Mouse (Mus musculus) MEL (cell line): ENCODE measurements around the gene Tmem33. TPM values are rescaled to one million over a fixed set of nuclear protein-coding genes. Genes with fewer than 3 reads are reported as not detected.

ENCODE experiments used
- DNase-seq: peaks from one replicate; pipeline ENCODE4 v3.0.0; 2011; ENCODE audit warnings: low read depth, low spot score
- H3K27ac ChIP-seq: 2 replicates; pipeline ENCODE4 v1.5.1; 2012; ENCODE audit warnings: low read depth, mild to moderate bottlenecking, control low read depth, low read length, moderate library complexity; ENCODE audit not compliant: control insufficient read depth
- H3K27me3 ChIP-seq, 2 experiments: fragments of 150-350 bp in 1 of 2; sonication (generic) in 1 of 2; 2 replicates each; pipeline ENCODE4 v1.6.1; 2012; ENCODE audit warnings: low read length in 2 of 2, mild to moderate bottlenecking in 2 of 2, improper control_type of control experiment in 1 of 2, moderate library complexity in 1 of 2; ENCODE audit not compliant: insufficient read depth in 2 of 2, control insufficient read depth in 1 of 2
- H3K36me3 ChIP-seq, 2 experiments: 2 replicates each; pipeline ENCODE4 v1.6.1; 2012 to 2014; ENCODE audit warnings: low read length in 2 of 2, improper control_type of control experiment in 1 of 2, inconsistent platforms in 1 of 2, mild to moderate bottlenecking in 1 of 2; ENCODE audit not compliant: insufficient read depth in 2 of 2, control insufficient read depth in 1 of 2
- H3K4me1 ChIP-seq, 2 experiments: fragments of 150-350 bp in 1 of 2; sonication (generic) in 1 of 2; 2 replicates each; pipeline ENCODE4 v1.6.1; 2012; ENCODE audit warnings: low read length in 2 of 2, improper control_type of control experiment in 1 of 2, mild to moderate bottlenecking in 1 of 2; ENCODE audit not compliant: insufficient read depth in 2 of 2, control insufficient read depth in 1 of 2
- H3K4me3 ChIP-seq, 2 experiments: fragments of 150-350 bp in 1 of 2; sonication (generic) in 1 of 2; 2 replicates each; pipeline ENCODE4 v1.5.1; 2012; ENCODE audit warnings: low read depth in 2 of 2, low read length in 2 of 2, mild to moderate bottlenecking in 2 of 2, moderate library complexity in 2 of 2, control low read depth in 1 of 2, improper control_type of control experiment in 1 of 2; ENCODE audit not compliant: control insufficient read depth in 1 of 2, insufficient read depth in 1 of 2
- H3K79me2 ChIP-seq: 2 replicates; pipeline ENCODE4 v1.6.1; 2012; ENCODE audit warnings: mild to moderate bottlenecking, low read length, moderate library complexity; ENCODE audit not compliant: control insufficient read depth, poor library complexity, insufficient read depth
- H3K9ac ChIP-seq: 2 replicates; pipeline ENCODE4 v1.6.1; 2012; ENCODE audit warnings: low read depth, mild to moderate bottlenecking, control low read depth, low read length, moderate library complexity; ENCODE audit not compliant: control insufficient read depth, poor library complexity, severe bottlenecking
- H3K9me3 ChIP-seq: fragments of 150-350 bp; sonication (generic); replicated peaks from 2 replicates; pipeline ENCODE4 v1.6.1; 2012; ENCODE audit warnings: mild to moderate bottlenecking, low read length, improper control_type of control experiment, moderate library complexity; ENCODE audit not compliant: insufficient read depth
- CHD1 ChIP-seq: IDR thresholded peaks from 2 replicates; pipeline ENCODE4 v1.6.1; 2012; ENCODE audit warnings: low read depth, mild to moderate bottlenecking, inconsistent platforms, low read length, improper control_type of control experiment
- CHD2 ChIP-seq: IDR thresholded peaks from 2 replicates; pipeline ENCODE4 v1.6.1; 2011; ENCODE audit warnings: low read length, improper control_type of control experiment
- CTCF ChIP-seq, 3 experiments: IDR thresholded peaks in 2 of 3; conservative IDR thresholded peaks in 1 of 3; 2 replicates each; pipeline ENCODE4 v1.5.1; 2011 to 2012; ENCODE audit warnings: low read length in 3 of 3, low read depth in 2 of 3, mild to moderate bottlenecking in 2 of 3, improper control_type of control experiment in 1 of 3, inconsistent platforms in 1 of 3, mixed read lengths in 1 of 3, moderate library complexity in 1 of 3; ENCODE audit not compliant: control insufficient read depth in 1 of 3, insufficient read depth in 1 of 3, poor library complexity in 1 of 3, severe bottlenecking in 1 of 3
- E2F4 ChIP-seq: IDR thresholded peaks from 2 replicates; pipeline ENCODE4 v1.6.1; 2011; ENCODE audit warnings: low read depth, low read length, improper control_type of control experiment, borderline replicate concordance
- ELF1 ChIP-seq: IDR thresholded peaks from 2 replicates; pipeline ENCODE4 v1.6.1; 2014; ENCODE audit warnings: low read depth, mild to moderate bottlenecking, inconsistent platforms, low read length, improper control_type of control experiment, moderate library complexity
- EP300 ChIP-seq, 2 experiments: IDR thresholded peaks; 2 replicates each; pipeline ENCODE4 v1.6.1; 2011; ENCODE audit warnings: improper control_type of control experiment in 2 of 2, low read length in 2 of 2, low read depth in 1 of 2, mild to moderate bottlenecking in 1 of 2
- GABPA ChIP-seq: IDR thresholded peaks from 2 replicates; pipeline ENCODE4 v1.6.1; 2012; ENCODE audit warnings: low read depth, mild to moderate bottlenecking, inconsistent platforms, low read length, improper control_type of control experiment, moderate library complexity
- GATA1 ChIP-seq: IDR thresholded peaks from 2 replicates; pipeline ENCODE4 v1.6.1; 2011; ENCODE audit warnings: low read depth, low read length, improper control_type of control experiment
- HCFC1 ChIP-seq: IDR thresholded peaks from 2 replicates; pipeline ENCODE4 v1.6.1; 2012; ENCODE audit warnings: low read depth, mild to moderate bottlenecking, inconsistent platforms, low read length, improper control_type of control experiment, moderate library complexity
- KAT2A ChIP-seq: conservative IDR thresholded peaks from 2 replicates; pipeline ENCODE4 v1.6.1; 2012; ENCODE audit warnings: low read depth, low read length, improper control_type of control experiment, inconsistent platforms
- MAX ChIP-seq: IDR thresholded peaks from 2 replicates; pipeline ENCODE4 v1.6.1; 2011; ENCODE audit warnings: low read length, improper control_type of control experiment
- MAZ ChIP-seq: IDR thresholded peaks from 2 replicates; pipeline ENCODE4 v1.6.1; 2012; ENCODE audit warnings: low read depth, mild to moderate bottlenecking, inconsistent platforms, low read length, improper control_type of control experiment
- MEF2A ChIP-seq: IDR thresholded peaks from 2 replicates; pipeline ENCODE4 v1.6.1; 2014; ENCODE audit warnings: low read depth, mild to moderate bottlenecking, inconsistent platforms, low read length, improper control_type of control experiment; ENCODE audit not compliant: poor library complexity, insufficient replicate concordance, severe bottlenecking; ENCODE audit errors: extremely low read depth
- MXI1 ChIP-seq: IDR thresholded peaks from 2 replicates; pipeline ENCODE4 v1.6.1; 2011; ENCODE audit warnings: mild to moderate bottlenecking, low read depth, low read length, improper control_type of control experiment
- MYB ChIP-seq: IDR thresholded peaks from 2 replicates; pipeline ENCODE4 v1.6.1; 2011; ENCODE audit warnings: mild to moderate bottlenecking, low read depth, low read length, improper control_type of control experiment
- NELFE ChIP-seq: IDR thresholded peaks from 2 replicates; pipeline ENCODE4 v1.6.1; 2011; ENCODE audit warnings: low read depth, low read length, improper control_type of control experiment
- NRF1 ChIP-seq: IDR thresholded peaks from 2 replicates; pipeline ENCODE4 v1.6.1; 2014; ENCODE audit warnings: low read depth, mild to moderate bottlenecking, inconsistent platforms, low read length, improper control_type of control experiment, moderate library complexity; ENCODE audit not compliant: poor library complexity, insufficient read depth, severe bottlenecking
- POLR2A ChIP-seq, 2 experiments: IDR thresholded peaks; 2 replicates each; pipeline ENCODE4 v1.6.1; 2011 to 2012; ENCODE audit warnings: low read length in 2 of 2, mild to moderate bottlenecking in 2 of 2, control low read depth in 1 of 2, improper control_type of control experiment in 1 of 2, low read depth in 1 of 2, moderate library complexity in 1 of 2; ENCODE audit not compliant: control insufficient read depth in 1 of 2, insufficient read depth in 1 of 2, poor library complexity in 1 of 2
- POLR2AphosphoS2 ChIP-seq: IDR thresholded peaks from 2 replicates; pipeline ENCODE4 v1.6.1; 2011; ENCODE audit warnings: low read length, improper control_type of control experiment
- POLR2AphosphoS5 ChIP-seq: IDR thresholded peaks from 2 replicates; pipeline ENCODE4 v1.6.1; 2012; ENCODE audit warnings: low read depth, borderline replicate concordance, mild to moderate bottlenecking, inconsistent platforms, low read length, moderate library complexity, mixed read lengths
- RAD21 ChIP-seq: IDR thresholded peaks from 2 replicates; pipeline ENCODE4 v1.6.1; 2011; ENCODE audit warnings: mild to moderate bottlenecking, low read depth, low read length, improper control_type of control experiment
- RCOR1 ChIP-seq: IDR thresholded peaks from 2 replicates; pipeline ENCODE4 v1.6.1; 2012; ENCODE audit warnings: low read depth, mild to moderate bottlenecking, inconsistent platforms, low read length, improper control_type of control experiment
- SIN3A ChIP-seq: IDR thresholded peaks from 2 replicates; pipeline ENCODE4 v1.6.1; 2012; ENCODE audit warnings: low read length, improper control_type of control experiment, inconsistent platforms
- SMC3 ChIP-seq: IDR thresholded peaks from 2 replicates; pipeline ENCODE4 v1.6.1; 2011; ENCODE audit warnings: low read depth, low read length, improper control_type of control experiment
- TAL1 ChIP-seq: IDR thresholded peaks from 2 replicates; pipeline ENCODE4 v1.6.1; 2012; ENCODE audit warnings: mild to moderate bottlenecking, inconsistent platforms, low read length, moderate library complexity, mixed read lengths
- TBP ChIP-seq: IDR thresholded peaks from 2 replicates; pipeline ENCODE4 v1.8.0; 2011; ENCODE audit warnings: low read depth, low read length, improper control_type of control experiment
- TCF12 ChIP-seq: IDR thresholded peaks from 2 replicates; pipeline ENCODE4 v1.6.1; 2014; ENCODE audit warnings: low read depth, mild to moderate bottlenecking, inconsistent platforms, low read length, improper control_type of control experiment, moderate library complexity
- UBTF ChIP-seq: IDR thresholded peaks from 2 replicates; pipeline ENCODE4 v1.6.1; 2012; ENCODE audit warnings: low read depth, mild to moderate bottlenecking, inconsistent platforms, low read length, improper control_type of control experiment, moderate library complexity, borderline replicate concordance; ENCODE audit not compliant: insufficient read depth
- USF1 ChIP-seq: IDR thresholded peaks from 2 replicates; pipeline ENCODE4 v1.6.1; 2014; ENCODE audit warnings: low read depth, mild to moderate bottlenecking, inconsistent platforms, low read length, improper control_type of control experiment, moderate library complexity
- USF2 ChIP-seq, 2 experiments: IDR thresholded peaks; 2 replicates each; pipeline ENCODE4 v1.6.1; 2011 to 2012; ENCODE audit warnings: improper control_type of control experiment in 2 of 2, low read length in 2 of 2, borderline replicate concordance in 1 of 2, inconsistent platforms in 1 of 2, low read depth in 1 of 2, mild to moderate bottlenecking in 1 of 2; ENCODE audit not compliant: insufficient read depth in 1 of 2
- ZC3H11A ChIP-seq: IDR thresholded peaks from 2 replicates; pipeline ENCODE4 v1.6.1; 2012; ENCODE audit warnings: low read depth, mild to moderate bottlenecking, inconsistent platforms, low read length, improper control_type of control experiment
- ZKSCAN1 ChIP-seq: IDR thresholded peaks from 2 replicates; pipeline ENCODE4 v1.6.1; 2012; ENCODE audit warnings: low read depth, mild to moderate bottlenecking, inconsistent platforms, low read length, improper control_type of control experiment, moderate library complexity
- ZMIZ1 ChIP-seq: IDR thresholded peaks from 2 replicates; pipeline ENCODE4 v1.6.1; 2012; ENCODE audit warnings: low read depth, mild to moderate bottlenecking, inconsistent platforms, low read length, improper control_type of control experiment, moderate library complexity
- ZNF384 ChIP-seq: IDR thresholded peaks from 2 replicates; pipeline ENCODE4 v1.6.1; 2012; ENCODE audit warnings: low read depth, mild to moderate bottlenecking, inconsistent platforms, low read length, improper control_type of control experiment
- polyA plus RNA-seq, 2 experiments: library from polyadenylated mRNA; stranded (reverse) in 1 of 2; unstranded in 1 of 2; fragments of >175 nt in 1 of 2; fragments of >200 nt in 1 of 2; gene quantifications; 2 replicates each; pipeline versions ENCODE4 v1.2.1 to v1.2.4; 2012; ENCODE audit warnings: low replicate concordance in 2 of 2, low read depth in 1 of 2; ENCODE audit not compliant: insufficient read length in 2 of 2, insufficient read depth in 1 of 2, missing spikeins in 1 of 2
- total RNA-seq: library from RNA; depleted of rRNA; stranded (reverse); fragments of 300-350 nt; gene quantifications from 2 replicates; pipeline ENCODE4 v1.2.3, GENCODE M21; 2012; rRNA removed

The Tmem33 gene
- 71.1 and 79.3 TPM in 2 replicates for total RNA-seq
- 100 to 1,000 TPM in 1 of 2 experiments, 10 to 100 TPM in 1; 89.8 to 312 TPM for polyA plus RNA-seq

DNA sequence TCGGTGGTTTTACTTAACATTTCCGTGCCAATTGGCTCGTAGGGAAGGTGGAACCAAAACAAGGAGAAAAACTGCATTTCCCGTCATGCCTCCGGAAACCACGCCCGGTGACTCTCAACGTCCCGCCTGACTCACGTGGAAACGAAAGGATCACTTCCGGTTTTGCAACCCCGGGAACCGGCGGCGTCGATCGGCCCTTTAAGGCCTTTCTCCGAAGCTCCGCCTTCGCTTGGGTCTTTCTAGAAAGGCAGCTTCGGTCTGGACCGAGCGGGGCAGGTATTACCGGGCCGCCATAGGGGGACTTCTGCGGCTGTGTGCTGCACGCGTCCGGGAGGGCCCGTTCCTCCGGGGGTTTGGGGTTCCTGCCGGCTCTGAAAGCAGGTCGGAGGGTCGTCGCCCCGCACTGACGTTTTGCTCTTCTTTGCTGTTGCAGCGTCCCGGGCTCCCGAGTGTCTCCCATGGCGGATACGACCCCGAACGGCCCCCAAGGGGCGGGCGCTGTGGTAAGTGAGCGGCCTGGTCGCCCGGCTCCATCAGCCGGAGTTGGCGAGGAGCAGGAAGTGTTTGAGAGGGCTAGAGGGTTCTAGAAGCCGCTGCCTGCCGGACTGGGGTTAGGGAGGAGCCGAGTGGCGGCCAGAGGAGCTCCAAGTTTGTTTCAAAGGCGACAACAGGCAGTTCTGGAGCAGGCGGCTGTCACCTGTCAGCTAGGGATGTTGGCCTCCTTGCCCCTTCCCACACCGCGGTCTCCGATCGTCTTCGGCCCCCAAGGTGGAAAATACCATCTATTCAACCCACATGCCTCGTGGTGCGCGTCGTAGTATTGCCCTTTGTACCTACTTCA lies at the start of gene Tmem33:
TSS of gene Tmem33 (plus strand) at position 35 of the 841 bp plus-strand sequence.
- H3K9ac ChIP-seq: peak within 1 kb of the TSS; percentile 99
- H3K4me1 ChIP-seq: peaks cover 4 to 9% of the 10 kb centered on the region in 2 experiments; a peak in 2 of 4 replicates
- no peaks in the 10 kb centered on the region for H3K9me3 ChIP-seq
- H3K4me3 ChIP-seq: peak within 1 kb of the TSS; percentile 94 to 100
- H3K36me3 ChIP-seq: peaks cover 10 to 23% of the 10 kb centered on the region in 2 experiments
- no peaks in the 10 kb centered on the region for H3K27me3 ChIP-seq
- peaks cover 23% of the 10 kb centered on the region for H3K79me2 ChIP-seq
- DNase-seq: peak; percentile 97
- peak within 1 kb of the TSS; percentile 94 for H3K27ac ChIP-seq
- TF ChIP-seq MAZ: no peak
- TF ChIP-seq TBP: peak; percentile 74
- TF ChIP-seq ZMIZ1: peak; percentile 70; the same call in 1 of the 2 replicates
- TF ChIP-seq GATA1: no peak
- TF ChIP-seq ZNF384: 0 out of 2 replicates have a peak, but pooled peaks have one; percentile 2
- TF ChIP-seq RCOR1: no peak
- TF ChIP-seq E2F4: 0 out of 2 replicates have a peak, but pooled peaks have one; percentile 50
- peak; percentile 93 for TF ChIP-seq KAT2A
- no peak for TF ChIP-seq RAD21
- peak; percentile 45; the same call in 1 of the 2 replicates for TF ChIP-seq POLR2AphosphoS2
- no peak for TF ChIP-seq POLR2AphosphoS5
- no peak for TF ChIP-seq TAL1
- peak; percentile 90 for TF ChIP-seq USF1
- peak; percentile 84 for TF ChIP-seq MAX
- TF ChIP-seq NRF1: no peak
- TF ChIP-seq ZC3H11A: 0 out of 2 replicates have a peak, but pooled peaks have one; percentile 59
- TF ChIP-seq POLR2A (IDR thresholded peaks at IDR 0.05; ENCODE audit: control insufficient read depth in 1 of 2, insufficient read depth in 1 of 2, low read depth in 1 of 2, low read length in 2 of 2, poor library complexity in 1 of 2): peak; percentile 58 to 75; a peak in 3 of 4 replicates
- TF ChIP-seq CTCF (IDR thresholded peaks at IDR 0.05 in 2 of 3, conservative IDR thresholded peaks at IDR 0.05 in 1 of 3; ENCODE audit: control insufficient read depth in 1 of 3, insufficient read depth in 1 of 3, low read depth in 2 of 3, low read length in 3 of 3, poor library complexity in 1 of 3, severe bottlenecking in 1 of 3): 0 out of 6 replicates have a peak, but pooled peaks of 1 of the 3 experiments have one; percentile 1
- no peak for TF ChIP-seq ZKSCAN1
- peak; percentile 65 for TF ChIP-seq MYB
- no peak for TF ChIP-seq UBTF
- no peak for TF ChIP-seq SMC3
- TF ChIP-seq EP300 (IDR thresholded peaks at IDR 0.05; ENCODE audit: low read depth in 1 of 2, low read length in 2 of 2): no peak
- peak; percentile 60 for TF ChIP-seq CHD2
- TF ChIP-seq GABPA: no peak
- peak; percentile 98 for TF ChIP-seq HCFC1
- TF ChIP-seq MXI1: peak; percentile 77
- TF ChIP-seq MEF2A: no peak
- TF ChIP-seq USF2 (IDR thresholded peaks at IDR 0.05; ENCODE audit: borderline replicate concordance in 1 of 2, insufficient read depth in 1 of 2, low read depth in 1 of 2, low read length in 2 of 2): no peak
- peak; percentile 96 for TF ChIP-seq SIN3A
- TF ChIP-seq CHD1: no peak
- peak; percentile 87 for TF ChIP-seq ELF1
- peak; percentile 62 for TF ChIP-seq NELFE
- TF ChIP-seq TCF12: 0 out of 2 replicates have a peak, but pooled peaks have one; percentile 14
